Mouse (Mus musculus): ENCODE results near the gene Fam117a.

DNA sequence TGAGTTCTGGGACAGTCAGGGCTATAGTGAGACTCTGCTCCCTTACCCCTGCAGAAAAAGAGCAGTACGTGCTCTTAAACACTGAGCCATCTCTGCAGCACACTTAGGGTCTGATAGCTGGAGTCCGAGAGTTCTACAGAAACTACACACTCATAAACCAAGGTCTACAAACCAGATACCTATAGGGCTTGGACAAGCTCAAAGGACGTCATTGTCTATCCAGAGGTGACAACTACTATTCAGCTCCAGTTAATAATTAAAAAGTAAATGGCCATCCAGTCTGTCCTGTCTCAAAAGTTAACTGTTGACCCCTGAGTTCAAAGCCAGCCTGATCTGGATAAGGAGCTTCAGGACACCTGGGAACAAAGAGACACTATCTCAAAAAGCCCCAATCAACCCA is 35.0 kb upstream of the Fam117a start:
- no peak for TF ChIP-seq CTCF (IDR thresholded peaks at IDR 0.05; ENCODE audit: extremely low read depth, insufficient read length, insufficient replicate concordance, low read depth, low read length)
- TF ChIP-seq POLR2A (IDR thresholded peaks at IDR 0.05; ENCODE audit: low read depth, low read length) = no peak

All from small intestine, adult 2 months (tissue).